Mouse (Mus musculus) lung, postnatal 0 days (tissue): ENCODE measurements at regions not wholly inside any gene's neighbourhood (a gene's known extent, or its start where the extent isn't known, plus 50 kb on each side); places are given as distances from the start of the nearest gene placed in this dataset.

Source experiments
- CTCF ChIP-seq: IDR thresholded peaks from 2 replicates; pipeline ENCODE4 v1.5.1; 2016; ENCODE audit warnings: antibody characterized with exemption, mild to moderate bottlenecking
- EP300 ChIP-seq: IDR thresholded peaks from 2 replicates; pipeline ENCODE4 v1.6.1; 2016; ENCODE audit warnings: antibody characterized with exemption, mild to moderate bottlenecking, control low read depth

- TF ChIP-seq CTCF (no peak), EP300 (no peak)
Measured at GRCm38 (mm10) chr17:15197361-15197760, 156.0 kb upstream of the Gm3448 start.
